Mouse (Mus musculus) embryo, embryonic 11 days (tissue): ENCODE results near the gene Cmtm4.

Experiments
- DNase-seq: peaks from one replicate; pipeline ENCODE4 v3.0.0-alpha.2; 2015

Gene Cmtm4

DNA sequence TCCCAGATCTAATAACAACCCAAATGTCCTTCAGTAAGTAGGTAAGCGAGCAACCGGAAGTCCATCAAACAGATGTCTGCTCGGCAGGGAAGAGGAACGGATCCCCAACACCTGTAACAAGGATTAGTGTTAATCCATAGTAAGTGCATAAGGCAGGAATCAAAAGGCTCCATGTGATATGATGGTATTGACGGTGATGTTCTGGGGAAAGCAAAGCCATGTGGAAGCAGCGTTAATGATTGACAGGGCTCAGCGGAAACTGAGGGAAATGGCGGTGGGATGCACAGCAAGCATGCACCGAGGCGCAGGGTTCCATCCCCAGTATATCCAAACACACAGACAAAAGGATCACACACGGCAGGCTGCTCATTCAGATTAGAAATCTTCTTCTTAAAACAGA lies 21.3 kb downstream of the Cmtm4 start:
- DNase-seq, result no peak

DNA sequence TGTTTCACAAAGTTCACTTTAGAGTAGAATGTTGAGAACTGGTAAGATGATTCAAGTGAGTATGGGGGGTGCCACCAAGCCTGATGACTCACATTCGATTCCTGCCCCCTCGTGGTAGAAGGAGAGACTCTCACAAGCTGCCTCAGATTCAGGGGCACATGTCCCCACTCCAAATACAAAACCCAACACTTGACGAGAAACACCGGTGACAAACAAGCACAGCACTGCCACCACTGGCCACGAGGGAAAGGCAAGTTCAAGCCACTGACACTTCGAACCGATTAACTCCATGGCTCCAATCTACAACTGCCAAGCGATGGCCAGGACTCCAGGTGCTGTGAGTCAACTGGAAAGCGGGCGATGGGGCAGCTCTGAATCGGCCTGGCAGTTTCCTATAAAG lies 21.8 kb downstream of the Cmtm4 start:
- no peak for DNase-seq

DNA sequence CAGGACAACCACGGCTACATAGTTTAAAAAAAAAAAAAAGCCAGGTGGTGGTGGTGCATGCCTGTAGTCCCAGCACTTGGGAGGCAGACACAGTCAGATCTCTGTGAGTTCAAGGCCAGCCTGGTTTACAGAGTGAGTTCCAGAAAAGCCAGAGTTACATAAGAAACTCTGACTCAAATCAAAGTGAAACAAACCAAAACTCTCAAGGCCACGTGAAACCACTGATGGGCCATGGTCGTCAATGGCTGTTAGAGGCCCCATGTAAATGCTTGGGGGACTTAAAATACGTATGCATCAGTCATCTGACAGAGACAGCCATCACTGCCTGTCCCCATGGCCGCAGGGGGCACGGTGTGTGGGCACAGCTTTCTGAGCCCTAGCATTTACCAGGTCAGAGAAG lies 24.5 kb downstream of the Cmtm4 start:
- DNase-seq, result no peak

DNA sequence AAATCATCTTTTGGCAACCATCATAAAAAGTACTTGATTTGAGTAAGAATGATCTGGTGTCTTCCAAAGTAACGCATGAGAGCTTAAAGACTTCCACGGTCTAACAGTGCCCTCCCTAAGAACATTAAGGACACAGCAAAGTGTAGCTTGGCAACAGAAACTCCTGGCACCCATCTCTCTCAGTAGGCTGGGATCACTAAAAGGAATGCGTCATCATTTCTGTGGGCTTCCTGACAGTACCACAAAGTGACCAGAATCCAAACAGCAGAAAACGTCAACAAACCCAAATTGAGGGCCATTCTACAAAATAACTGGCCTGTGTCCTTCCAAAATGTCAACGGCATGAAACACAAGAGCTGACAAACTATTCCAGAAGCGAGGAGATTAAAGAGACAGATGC lies 25.5 kb downstream of the Cmtm4 start:
- DNase-seq, result no peak

DNA sequence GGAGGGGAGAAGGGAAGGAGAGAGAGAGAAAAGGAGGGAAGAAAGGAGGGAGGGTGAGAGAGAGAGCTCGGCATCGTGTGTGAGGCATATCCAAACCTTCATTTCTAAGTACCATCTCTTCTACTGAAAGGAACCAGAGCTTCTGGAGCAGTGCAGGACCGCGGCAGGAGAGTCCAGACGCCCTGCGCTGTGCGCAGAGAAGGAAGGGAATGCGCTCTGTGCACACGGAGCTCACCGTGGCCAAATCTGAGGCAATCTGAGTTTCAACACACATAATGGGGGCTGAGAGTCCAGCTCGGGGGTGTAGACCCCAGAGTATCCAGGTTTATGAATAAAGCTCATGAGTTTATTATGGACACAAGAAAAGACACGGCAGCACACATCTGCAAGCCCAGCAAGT lies 26.0 kb downstream of the Cmtm4 start:
- DNase-seq, result no peak

DNA sequence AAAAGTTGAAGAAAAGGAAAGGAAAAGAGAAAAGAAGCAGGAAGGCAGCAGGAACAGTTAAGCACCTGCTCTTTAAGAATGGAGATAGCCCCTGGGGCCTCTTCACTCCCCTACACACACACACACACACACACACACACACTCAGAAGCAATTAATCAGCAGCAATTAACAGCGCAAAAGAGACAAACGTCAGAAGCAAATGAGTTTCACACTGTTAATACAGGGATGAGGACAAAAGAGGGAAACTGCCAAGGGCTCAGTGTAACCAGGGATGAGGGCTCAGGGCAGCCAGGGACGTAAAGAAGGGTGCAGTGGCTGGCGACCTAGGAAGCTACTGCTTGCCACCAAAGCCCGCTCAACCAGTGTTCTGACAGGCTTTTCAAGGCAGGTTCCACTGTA lies 28.2 kb downstream of the Cmtm4 start:
- DNase-seq, result no peak

DNA sequence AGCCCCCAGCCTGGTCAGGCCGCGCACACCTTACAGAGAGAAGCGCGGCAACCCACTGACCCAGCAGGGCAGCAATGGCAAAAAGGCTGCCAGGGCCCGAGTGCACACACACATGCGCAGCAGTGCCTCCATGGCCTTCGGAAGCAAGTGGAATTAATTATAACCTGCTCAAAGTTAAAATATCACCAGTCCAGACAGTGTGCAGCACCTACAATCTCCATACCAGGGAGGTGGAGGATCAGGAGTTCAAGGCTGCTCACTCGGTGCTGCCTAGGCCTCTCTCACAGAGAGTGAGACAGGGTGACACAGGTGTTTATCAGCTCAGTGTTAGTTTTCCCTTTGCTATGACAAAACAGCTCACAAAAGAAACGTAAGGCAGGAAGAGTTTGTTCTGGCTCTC lies 29.9 kb downstream of the Cmtm4 start:
- no peak for DNase-seq

DNA sequence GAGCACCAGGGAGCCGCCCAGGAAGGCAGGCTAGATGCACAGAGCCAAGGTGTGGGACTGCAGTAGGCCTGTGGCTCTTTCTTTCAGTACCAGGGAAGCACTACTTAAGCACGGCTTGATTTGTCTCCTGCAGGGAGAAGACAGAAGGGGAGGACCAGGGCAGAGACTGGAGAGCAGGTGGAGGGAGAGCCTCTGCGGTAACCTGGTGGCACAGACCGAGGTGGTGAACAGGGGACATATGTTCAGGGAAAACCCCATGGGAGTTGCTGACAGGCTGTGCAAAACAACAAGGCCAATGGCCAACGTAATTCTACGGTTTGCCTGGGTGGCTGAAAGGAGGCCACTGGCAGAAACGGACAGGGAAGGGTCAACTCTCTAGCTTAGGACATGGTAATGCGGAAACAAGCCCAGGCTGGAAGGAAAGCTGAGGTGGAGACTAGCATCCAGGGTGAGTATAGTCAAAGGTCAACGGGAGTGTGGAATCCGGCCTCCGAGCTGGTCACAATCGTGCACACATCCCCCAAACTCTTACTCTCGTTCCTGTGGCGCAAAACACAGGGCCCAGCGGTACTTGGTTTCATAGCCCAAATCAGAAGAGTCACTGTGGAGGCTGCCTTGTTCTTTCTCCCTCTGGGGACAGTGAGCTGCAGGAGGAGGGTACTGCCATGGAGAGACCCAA lies 35.7 kb downstream of the Cmtm4 start:
- DNase-seq, result no peak

DNA sequence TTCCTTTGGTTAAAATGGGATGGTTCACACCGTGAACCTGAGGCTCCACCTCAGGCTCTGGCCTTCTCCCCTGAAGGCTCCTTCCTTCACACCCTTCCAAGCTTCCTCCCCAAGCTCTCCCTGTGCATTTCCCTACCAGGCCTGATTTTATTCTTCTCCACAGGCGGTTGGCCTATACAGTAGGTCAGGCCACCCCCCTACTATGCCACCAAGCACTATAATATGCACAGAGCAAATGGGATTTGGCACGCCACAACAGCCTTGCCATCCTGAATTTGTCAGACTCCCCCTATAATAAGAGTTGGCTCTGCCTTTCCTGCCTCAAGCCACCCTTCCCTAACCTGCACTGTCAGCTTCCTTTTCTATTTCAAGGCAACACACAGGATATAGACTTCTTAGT lies 37.0 kb downstream of the Cmtm4 start:
- no peak for DNase-seq

DNA sequence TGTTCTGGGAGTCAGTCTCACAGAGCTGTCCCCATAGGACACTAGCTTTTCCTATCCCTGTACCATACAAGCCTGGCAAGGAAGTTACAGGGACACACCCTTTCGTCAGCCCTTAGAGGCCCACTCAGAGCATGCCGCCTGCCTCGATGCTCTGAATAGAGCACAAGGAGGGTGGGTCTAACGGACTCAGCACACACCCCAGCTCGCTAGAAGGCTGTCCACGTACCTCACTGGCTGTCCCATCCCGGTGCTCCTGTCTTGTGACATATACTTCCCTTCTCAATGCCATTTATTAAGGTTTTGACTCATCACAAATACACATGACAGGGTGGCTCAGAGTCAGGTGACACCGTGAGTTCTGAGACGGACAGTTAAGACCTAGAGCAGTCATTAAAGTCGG lies 41.1 kb downstream of the Cmtm4 start:
- DNase-seq, result no peak

DNA sequence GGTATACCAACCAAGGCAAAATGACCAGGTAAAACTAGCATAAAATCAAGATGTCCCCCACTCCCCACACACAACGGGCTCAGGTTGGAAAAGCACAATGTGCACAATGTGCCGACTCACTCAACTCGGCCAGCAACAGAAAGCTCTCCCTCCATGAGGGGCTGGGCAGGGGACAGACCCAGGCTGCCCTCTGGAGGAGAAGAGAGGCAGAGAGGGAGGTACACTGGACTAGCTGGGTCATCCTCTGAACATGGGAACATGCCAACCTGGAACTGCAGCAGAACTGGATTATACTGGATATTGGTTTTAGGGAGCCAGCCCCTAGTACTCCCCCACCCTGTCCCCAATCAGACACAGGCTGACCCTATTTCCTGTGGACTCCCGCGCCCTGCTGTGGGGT lies 42.4 kb downstream of the Cmtm4 start:
- no peak for DNase-seq

DNA sequence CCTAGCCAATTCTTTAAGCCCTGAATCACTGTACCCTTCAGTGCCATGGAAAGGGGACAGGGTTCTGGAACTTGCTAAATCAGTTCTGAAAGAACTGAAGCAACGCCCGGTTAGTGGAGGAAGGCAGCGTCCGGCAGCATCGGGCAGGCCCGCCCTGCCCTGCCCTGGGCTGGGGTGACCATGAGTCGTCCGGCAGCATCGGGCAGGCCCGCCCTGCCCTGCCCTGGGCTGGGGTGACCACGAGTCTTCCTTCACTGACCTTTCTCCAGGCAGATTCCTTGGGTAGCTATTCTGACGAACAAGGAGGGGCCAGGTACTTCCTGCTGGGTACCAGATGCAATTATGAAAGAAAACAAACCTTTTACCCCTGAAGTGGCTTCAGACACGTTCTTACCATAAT lies 45.6 kb downstream of the Cmtm4 start:
- no peak for DNase-seq

DNA sequence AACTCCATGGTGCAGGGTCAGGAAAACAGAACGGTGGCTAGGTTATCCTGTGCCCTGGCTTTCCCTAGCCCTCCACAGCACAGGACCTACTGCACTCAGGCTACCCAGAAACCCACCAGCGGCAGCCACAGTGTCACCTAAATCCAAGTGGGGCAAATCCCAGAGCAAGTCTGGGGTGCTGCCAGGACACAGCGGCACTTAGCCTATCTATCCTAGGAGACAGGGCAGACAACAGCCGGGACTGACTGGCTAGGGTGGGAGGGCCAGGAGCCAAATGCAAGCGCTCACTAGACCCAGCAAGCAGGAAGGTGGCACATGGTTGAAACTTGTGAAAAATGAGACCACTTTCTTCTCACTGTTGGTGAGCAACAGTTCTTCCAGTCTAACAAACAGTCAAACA lies 46.6 kb downstream of the Cmtm4 start:
- no peak for DNase-seq

DNA sequence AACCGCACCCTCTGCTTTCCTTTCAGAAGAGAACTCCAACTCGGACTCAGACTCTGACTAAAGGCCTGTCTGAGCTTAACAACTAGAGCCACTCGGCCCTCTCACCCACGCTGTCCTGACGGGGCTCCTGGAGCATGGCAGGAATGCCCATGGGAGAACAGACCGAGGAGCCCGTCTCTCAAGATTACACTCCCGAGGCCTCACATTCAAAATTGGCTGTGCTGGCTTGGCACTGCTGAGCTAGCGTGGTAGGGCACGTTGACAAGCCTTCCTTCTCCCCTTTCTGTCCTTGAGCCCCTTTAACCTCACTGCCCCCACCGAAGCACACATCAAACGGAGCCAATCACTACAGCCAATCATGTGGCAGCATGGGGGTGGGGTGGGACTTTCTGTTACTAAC lies 48.9 kb downstream of the Cmtm4 start:
- no peak for DNase-seq

DNA sequence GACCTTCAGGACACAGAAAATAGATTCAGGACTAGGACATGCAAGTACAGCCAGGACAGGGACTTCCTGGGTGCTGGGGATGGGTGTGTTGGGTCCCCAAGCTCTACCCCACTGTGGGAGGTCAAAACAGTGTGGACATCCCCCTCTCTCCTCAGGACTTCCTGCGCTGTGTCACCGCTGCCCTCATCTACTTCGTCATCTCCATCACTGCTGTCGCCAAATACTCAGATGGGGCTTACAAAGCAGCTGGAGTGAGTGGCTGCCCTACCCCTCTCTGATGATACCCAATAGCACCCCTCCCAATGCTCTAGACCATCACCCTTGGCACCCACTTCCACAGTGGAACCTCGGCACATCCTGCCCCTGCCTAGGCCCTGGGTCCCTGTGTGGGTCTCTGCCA lies 51.0 kb downstream of the Cmtm4 start:
- no peak for DNase-seq

DNA sequence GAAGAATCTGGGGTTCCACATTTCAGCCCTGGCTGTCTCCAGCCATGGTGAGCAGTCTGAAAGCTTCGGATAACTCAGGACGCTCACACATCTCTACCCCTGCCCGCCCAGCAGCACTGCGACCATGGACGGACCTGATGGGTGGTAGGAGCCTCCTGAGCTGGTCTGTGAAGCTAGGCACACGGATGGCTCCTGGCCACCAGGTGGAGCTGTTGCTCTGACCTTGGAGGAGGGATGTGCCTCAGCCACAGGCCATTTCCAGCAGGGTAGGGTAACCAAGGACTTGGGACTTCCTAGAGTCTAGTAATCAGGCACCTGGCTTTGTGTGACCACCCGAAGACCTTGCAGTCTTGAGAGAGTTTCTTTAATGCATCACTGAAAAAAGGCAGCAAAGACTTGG lies 51.6 kb downstream of the Cmtm4 start:
- peak; percentile 90 for DNase-seq

DNA sequence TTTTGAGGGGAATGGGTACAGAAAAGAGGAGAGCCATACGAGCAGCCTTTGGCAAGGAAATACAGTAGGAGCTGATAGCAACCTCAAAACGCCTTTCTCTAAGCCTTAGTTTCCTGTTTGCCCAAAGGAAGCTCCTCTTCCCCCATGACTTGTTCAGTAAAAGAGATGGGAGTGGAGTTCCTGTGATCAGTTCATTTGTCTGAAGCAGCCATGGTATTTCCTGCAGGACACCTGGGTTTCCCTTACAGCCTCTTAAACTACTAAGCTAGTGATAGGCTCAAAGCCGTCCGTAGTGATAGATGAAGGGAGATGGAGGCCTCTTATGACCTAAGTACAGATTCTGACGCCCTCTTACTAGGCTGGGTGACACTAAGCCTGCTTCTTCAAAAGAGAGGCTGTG lies 53.2 kb downstream of the Cmtm4 start:
- no peak for DNase-seq

DNA sequence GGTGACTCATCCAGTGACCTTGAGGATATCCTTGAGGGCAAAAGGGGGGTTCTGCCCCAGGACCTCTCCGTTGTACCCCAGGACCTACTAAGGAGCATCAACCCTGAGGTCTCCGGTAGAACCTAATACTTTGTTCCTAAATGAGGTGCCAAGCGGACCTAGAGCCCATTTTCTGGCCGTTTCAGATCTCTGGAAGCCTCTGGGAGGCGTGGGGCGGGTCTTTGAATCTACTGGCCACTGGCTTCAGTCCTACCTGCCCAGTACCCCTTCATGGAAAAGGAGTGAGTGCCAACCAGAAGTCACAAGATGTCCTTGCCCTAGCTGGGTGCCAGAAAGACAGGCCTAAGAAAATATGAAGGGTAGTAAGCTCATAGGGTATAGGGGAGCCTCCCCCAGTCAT lies 53.9 kb downstream of the Cmtm4 start:
- no peak for DNase-seq

DNA sequence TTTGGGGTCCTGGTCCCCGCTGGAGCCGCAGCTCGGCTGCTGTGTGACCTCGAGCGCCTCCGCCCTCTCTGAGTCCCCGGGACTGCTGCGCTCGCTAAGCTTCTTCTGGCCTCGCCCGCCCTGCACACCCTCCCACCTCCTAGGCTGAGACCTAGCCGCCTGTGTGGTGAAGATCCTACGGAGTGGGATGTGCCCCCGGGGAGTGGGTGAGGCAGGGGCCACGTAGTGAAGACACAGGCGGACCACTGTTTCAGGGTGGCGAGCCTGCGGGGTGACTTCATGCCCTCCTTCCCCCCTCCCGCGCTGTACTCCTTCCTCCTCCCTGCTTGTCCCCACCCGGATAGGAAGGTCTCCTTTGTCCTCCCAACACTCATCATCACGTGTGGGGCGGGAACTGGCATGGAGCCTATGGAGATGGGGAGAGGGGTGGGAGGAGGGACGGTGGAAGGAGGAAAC lies 54.5 kb downstream of the Cmtm4 start:
- peak; percentile 82 for DNase-seq

DNA sequence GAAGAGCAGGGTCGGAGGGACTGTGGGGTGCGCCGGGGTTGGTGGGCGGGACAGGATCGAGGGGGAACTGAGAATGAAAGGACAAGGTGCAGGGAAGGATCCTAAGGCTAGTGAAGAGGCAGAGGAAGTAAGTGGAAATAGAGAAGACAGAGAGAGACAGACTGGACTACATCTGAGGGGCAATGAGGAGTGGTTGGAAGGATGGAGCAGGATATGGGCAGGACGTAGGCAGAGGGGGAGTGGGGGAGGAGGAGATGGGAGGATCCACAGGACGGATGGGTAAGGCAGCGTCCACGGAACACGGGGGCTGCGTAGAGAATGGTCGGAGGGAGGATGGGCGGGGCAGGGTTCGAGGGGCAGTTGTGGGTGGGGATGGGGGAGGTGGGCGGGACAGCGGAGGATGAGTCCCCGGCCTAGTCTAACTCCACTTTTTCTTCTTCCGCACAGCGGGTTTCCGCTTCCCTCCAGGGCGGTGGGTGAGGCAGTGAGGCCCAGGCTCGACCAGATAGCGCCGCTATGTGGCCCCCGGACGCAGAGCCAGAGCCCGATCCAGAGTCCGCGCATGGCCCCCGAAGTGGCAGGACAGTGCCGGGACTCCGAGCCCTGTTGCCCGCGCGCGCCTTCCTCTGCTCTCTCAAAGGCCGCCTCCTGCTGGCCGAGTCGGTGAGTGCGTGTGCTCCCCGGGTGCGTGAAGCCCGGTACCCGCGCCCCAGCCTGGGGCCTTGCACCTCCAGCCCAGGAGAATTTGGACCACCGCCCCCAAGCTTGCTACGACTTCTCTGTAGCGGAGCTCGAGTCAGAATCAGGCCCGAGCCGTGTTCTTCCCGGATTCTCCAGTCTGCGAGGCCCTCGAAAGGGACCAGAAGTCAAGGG lies 55.1 kb downstream of the Cmtm4 start:
- DNase-seq, result peak; percentile 87

DNA sequence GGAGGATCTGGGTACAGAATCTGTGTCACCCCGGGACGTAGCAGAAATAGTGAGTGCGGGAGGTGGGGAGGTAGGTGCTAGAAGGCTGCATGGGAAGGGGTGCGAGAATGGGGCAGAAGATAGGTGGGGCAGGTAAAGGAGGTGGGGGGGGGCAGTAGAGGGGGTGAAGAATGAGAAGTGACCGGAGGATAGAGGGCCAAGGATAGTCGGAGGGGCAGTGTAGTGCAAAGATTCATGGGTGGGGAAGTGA lies 55.7 kb downstream of the Cmtm4 start:
- DNase-seq, result no peak

DNA sequence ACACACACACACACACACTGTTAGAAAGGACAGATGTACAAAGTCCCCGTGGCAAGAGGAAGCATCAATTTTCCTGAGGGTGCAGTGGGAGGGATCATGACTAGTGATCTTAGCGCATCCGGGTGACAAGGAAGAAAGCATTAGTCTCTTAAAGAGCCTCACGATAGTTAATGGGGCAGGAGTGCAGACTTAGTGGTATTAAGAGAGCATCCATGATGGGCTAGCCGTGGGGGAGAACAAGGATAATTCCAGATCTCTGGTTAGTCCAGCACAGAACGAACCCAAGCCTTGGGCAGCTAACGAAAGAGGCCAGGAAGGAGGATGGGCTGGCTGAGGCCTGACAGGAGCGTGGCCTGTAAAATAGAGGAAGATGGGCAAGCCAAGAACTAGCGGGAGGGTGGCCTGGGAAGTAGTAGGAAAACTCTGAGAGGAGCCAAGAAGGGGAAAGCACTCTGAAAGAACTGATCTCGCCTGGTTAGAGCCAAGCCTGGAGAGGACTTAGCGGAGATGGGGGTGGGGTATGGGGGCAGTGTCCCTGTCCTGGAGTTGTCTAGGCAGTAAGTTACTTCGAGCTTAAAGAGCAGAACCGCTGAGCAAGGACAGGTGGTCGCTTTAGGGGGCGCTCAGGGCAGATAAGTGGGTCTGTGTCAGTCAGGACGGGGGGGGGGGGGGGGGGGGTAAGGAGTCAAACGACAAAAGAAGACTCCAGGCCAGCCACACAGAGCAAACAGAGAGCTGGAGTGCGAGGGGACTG lies 56.2 kb downstream of the Cmtm4 start, which contains the start of gene Cmtm3:
Gene Cmtm3 (plus strand): TSS at position 182 of the 754 bp plus-strand sequence.
- DNase-seq, result peak; percentile 18

DNA sequence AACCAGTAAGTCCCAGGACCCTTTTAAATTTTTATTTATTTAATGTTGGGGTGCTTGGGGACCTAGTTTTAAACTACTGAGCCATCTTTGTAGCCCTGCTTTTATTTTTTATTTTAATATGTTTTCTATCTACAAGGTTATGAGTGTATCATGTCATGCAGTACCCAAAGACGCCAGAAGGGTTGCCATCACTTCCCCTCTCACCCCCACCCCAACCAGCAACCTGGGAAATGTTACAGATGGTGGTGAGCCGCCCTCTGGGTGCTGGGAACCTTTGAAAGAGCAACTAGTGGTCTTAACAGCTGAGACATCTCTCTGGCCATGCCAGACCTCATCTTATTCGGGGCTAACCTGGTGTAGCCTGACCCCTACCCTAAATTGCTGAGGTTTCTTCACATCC lies 57.7 kb downstream of the Cmtm4 start:
- DNase-seq, result no peak

DNA sequence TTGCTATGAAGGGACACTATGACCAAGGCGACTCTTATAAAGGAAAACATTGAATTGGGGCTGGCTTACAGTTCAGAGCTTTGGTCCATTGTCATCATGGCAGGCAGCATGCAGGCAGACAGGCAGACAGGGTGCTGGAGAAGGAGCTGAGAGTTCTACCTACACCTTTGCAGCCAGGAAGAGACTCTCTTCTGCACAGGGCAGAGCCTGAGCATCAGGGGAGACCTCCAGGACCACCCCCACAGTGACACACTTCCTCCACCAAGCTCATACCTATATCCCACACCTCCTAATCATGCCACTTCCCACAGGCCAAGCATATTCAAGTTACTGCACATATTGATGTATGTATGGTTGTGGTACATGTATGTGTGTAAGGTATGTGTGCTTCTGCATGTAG lies 58.8 kb downstream of the Cmtm4 start:
- DNase-seq, result no peak
